Mouse (Mus musculus): ENCODE data around the gene Marco.

DNA sequence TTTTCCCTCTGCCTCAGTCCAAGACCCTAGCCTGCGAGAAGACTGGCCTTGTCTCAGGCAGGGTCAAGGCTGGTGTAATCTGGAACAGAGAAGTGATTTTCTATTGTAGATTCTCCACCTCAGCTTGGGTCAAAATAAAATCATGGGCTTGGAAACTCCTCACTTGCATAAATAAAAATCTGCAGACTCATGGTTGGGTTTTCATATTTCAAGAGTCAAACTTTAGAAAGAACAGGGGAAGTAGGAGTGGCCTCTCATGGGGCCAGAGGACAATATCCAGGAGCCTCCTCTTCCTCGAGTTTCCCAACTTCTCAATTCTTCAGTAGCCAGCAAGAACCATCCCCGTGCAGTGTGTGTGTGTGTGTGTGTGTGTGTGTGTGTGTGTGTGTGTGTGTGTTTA, 26.9 kb upstream of the Marco start:
- no peak for TF ChIP-seq POLR2A (IDR thresholded peaks at IDR 0.05; ENCODE audit: borderline replicate concordance, insufficient read depth, low read length)
- TF ChIP-seq CTCF (IDR thresholded peaks at IDR 0.05; ENCODE audit: borderline replicate concordance, insufficient read depth, low read depth, low read length) = no peak
